ENCODE assay signal across 11 mouse cellular contexts in genomic region chr7:112956961-112957360, GRCm38 (mm10). TPM values are rescaled to one million over a fixed set of nuclear protein-coding genes. Genes with fewer than 3 reads are reported as not detected.
DNase-seq lines count a peak whose midpoint lies in the region; ATAC-seq and TF ChIP-seq lines count a peak whose summit lies in the region.
"Had no signal": no experiment of that assay in that cellular context is flagged by ENCODE, and none has a peak within 500 bp of the region (broad histone marks: within the 10 kb centered on the region; RNA-seq: fewer than 3 reads in every experiment).

No protein-coding gene starts in this region.

- peaks cover 21% of the 10 kb centered on the region for H3K4me1 ChIP-seq in hindbrain, embryonic 15.5 days (replicated peaks)
- H3K4me1 ChIP-seq in hindbrain, embryonic 10.5 days (replicated peaks): peaks cover 35% of the 10 kb centered on the region
- no peaks in the 10 kb centered on the region; the same call in 1 of the 2 replicates for H3K4me1 ChIP-seq in brown adipose tissue, adult 24 weeks (ENCODE audit: control insufficient read depth, insufficient read depth, insufficient read length, low read length)
- H3K4me1 ChIP-seq in embryonic facial prominence, embryonic 14.5 days (ENCODE audit: control insufficient read depth, insufficient read depth, low read length): peaks cover 2% of the 10 kb centered on the region; the same call in 1 of the 2 replicates
- H3K4me1 ChIP-seq in kidney, postnatal 0 days (replicated peaks; ENCODE audit: insufficient read depth, low read length): peaks cover 12% of the 10 kb centered on the region; the same call in 1 of the 2 replicates

- ATAC-seq in hindbrain, embryonic 15.5 days (ENCODE audit: low FRiP score, low read depth): no peak
- no peak for ATAC-seq in embryonic facial prominence, embryonic 14.5 days (ENCODE audit: low read depth)
- ATAC-seq in kidney, postnatal 0 days (replicated peaks; ENCODE audit: low FRiP score, low read depth): no peak
- ATAC-seq: activated CD4-positive, CD25-positive, alpha-beta regulatory T cell, adult 4 months; liver, postnatal 0 days had no signal

- H3K9ac ChIP-seq in hindbrain, embryonic 15.5 days: no peak overlapping the region
- H3K9ac ChIP-seq in embryonic facial prominence, embryonic 14.5 days (ENCODE audit: low read depth, low read length): no peak overlapping the region; the same call in 1 of the 2 replicates
- 0 out of 2 replicates have a peak overlapping the region, but pooled peaks have one; percentile 10 for H3K9ac ChIP-seq in kidney, postnatal 0 days (ENCODE audit: low read depth, low read length)
- H3K9ac ChIP-seq: liver, postnatal 0 days had no signal

- no peaks in the 10 kb centered on the region for H3K9me3 ChIP-seq in hindbrain, embryonic 15.5 days
- H3K9me3 ChIP-seq in hindbrain, embryonic 10.5 days: no peaks in the 10 kb centered on the region
- no peaks in the 10 kb centered on the region for H3K9me3 ChIP-seq in embryonic facial prominence, embryonic 14.5 days (ENCODE audit: control insufficient read depth, low read length)
- H3K9me3 ChIP-seq in kidney, postnatal 0 days (replicated peaks; ENCODE audit: low read length): no peaks in the 10 kb centered on the region

- peak overlapping the region; percentile 1; the same call in 1 of the 2 replicates for H3K4me3 ChIP-seq in hindbrain, embryonic 15.5 days
- H3K4me3 ChIP-seq in hindbrain, embryonic 10.5 days: no peak overlapping the region
- peak overlapping the region; percentile 65 for H3K4me3 ChIP-seq in brown adipose tissue, adult 24 weeks (ENCODE audit: insufficient read depth, low read depth, low read length)
- H3K4me3 ChIP-seq in embryonic facial prominence, embryonic 14.5 days (ENCODE audit: low read depth, low read length): peak overlapping the region; percentile 54; the same call in 1 of the 2 replicates
- peak overlapping the region; percentile 63 for H3K4me3 ChIP-seq in kidney, postnatal 0 days (replicated peaks; ENCODE audit: low read depth, low read length)
- H3K4me3 ChIP-seq: left cerebral cortex, adult 2 months had no signal

- H3K27me3 ChIP-seq in hindbrain, embryonic 15.5 days: peaks cover 42% of the 10 kb centered on the region
- H3K27me3 ChIP-seq in hindbrain, embryonic 10.5 days (ENCODE audit: insufficient read depth, poor library complexity, severe bottlenecking): peaks cover 59% of the 10 kb centered on the region
- peaks cover 27% of the 10 kb centered on the region for H3K27me3 ChIP-seq in embryonic facial prominence, embryonic 14.5 days (replicated peaks; ENCODE audit: control insufficient read depth, insufficient read depth, low read length)
- H3K27me3 ChIP-seq in kidney, postnatal 0 days (ENCODE audit: insufficient read depth, low read length): peaks cover 7% of the 10 kb centered on the region

- no peak; the same call in 1 of the 2 replicates for TF ChIP-seq CTCF in kidney, postnatal 0 days (IDR thresholded peaks at IDR 0.05; ENCODE audit: low read depth)

- H3K27ac ChIP-seq in hindbrain, embryonic 15.5 days (replicated peaks): no peak overlapping the region
- no peak overlapping the region for H3K27ac ChIP-seq in hindbrain, embryonic 10.5 days
- peak overlapping the region; percentile 67 for H3K27ac ChIP-seq in brown adipose tissue, adult 24 weeks (replicated peaks; ENCODE audit: low read depth, low read length)
- no peak overlapping the region for H3K27ac ChIP-seq in embryonic facial prominence, embryonic 14.5 days (replicated peaks; ENCODE audit: low read depth, low read length)
- 0 out of 2 replicates have a peak overlapping the region, but pooled peaks have one; percentile 36 for H3K27ac ChIP-seq in kidney, postnatal 0 days
- H3K27ac ChIP-seq: left cerebral cortex, adult 2 months had no signal

- no peak for DNase-seq in hindbrain, embryonic 10.5 days (ENCODE audit: low spot score)
- DNase-seq in embryonic facial prominence, embryonic 14.5 days (ENCODE audit: low spot score): peak; percentile 7
- DNase-seq in kidney, postnatal 0 days (ENCODE audit: low spot score): no peak
- DNase-seq in cerebellum, adult 11-12 months: no peak
- DNase-seq in ovary, postnatal 10 days (ENCODE audit: low spot score): no peak
- no peak for DNase-seq in testis, postnatal 14 days (ENCODE audit: low spot score)
- DNase-seq: liver, postnatal 0 days had no signal

- H3K4me2 ChIP-seq in hindbrain, embryonic 15.5 days: peak overlapping the region; percentile 77
- H3K4me2 ChIP-seq in embryonic facial prominence, embryonic 14.5 days (ENCODE audit: low read depth, low read length): peak overlapping the region; percentile 92
- H3K4me2 ChIP-seq in kidney, postnatal 0 days (ENCODE audit: low read length): peak overlapping the region; percentile 90

- H3K36me3 ChIP-seq in hindbrain, embryonic 15.5 days: no peaks in the 10 kb centered on the region
- no peaks in the 10 kb centered on the region for H3K36me3 ChIP-seq in hindbrain, embryonic 10.5 days
- no peaks in the 10 kb centered on the region for H3K36me3 ChIP-seq in embryonic facial prominence, embryonic 14.5 days (ENCODE audit: control insufficient read depth, insufficient read depth, low read length)
- H3K36me3 ChIP-seq in kidney, postnatal 0 days (ENCODE audit: insufficient read depth, low read length): no peaks in the 10 kb centered on the region

- WGBS in hindbrain, embryonic 15.5 days: 63% methylated on average over 7 of the region's 7 CpGs
- WGBS in hindbrain, embryonic 10.5 days: 61% methylated on average over 7 of the region's 7 CpGs
- 58% methylated on average over 7 of the region's 7 CpGs for WGBS in embryonic facial prominence, embryonic 14.5 days
- WGBS in kidney, postnatal 0 days: 50% methylated on average over 7 of the region's 7 CpGs

RNA-seq across cellular contexts. Expression of gene Rassf10, which starts 3.2 kb away (rescaled TPM):
- polyA plus RNA-seq in hindbrain, embryonic 15.5 days (2015; fragmentation: Nextera tagmentation; extraction: Ambion mirVana): 3.4 and 3.6 TPM in 2 replicates
- 0.51 and 0.92 TPM in 2 replicates for polyA plus RNA-seq in hindbrain, embryonic 10.5 days (2016; fragmentation: Nextera tagmentation; extraction: Ambion mirVana)
- 0.54 TPM in 1 of 2 replicates, not detected in the other for polyA plus RNA-seq in brown adipose tissue, adult 24 weeks (2012; ENCODE audit: insufficient read depth, insufficient read length, missing spikeins)
- 2.6 and 3.8 TPM in 2 replicates for polyA plus RNA-seq in embryonic facial prominence, embryonic 14.5 days (2014; fragmentation: Nextera tagmentation; extraction: Ambion mirVana)
- polyA plus RNA-seq in kidney, postnatal 0 days (2015; fragmentation: Nextera tagmentation; extraction: Ambion mirVana): 19.9 and 20.8 TPM in 2 replicates
- polyA plus RNA-seq: activated CD4-positive, CD25-positive, alpha-beta regulatory T cell, adult 4 months had no signal

Comparison
In these comparisons a context has a peak if more than half of its experiments do, and no peak if none do; other contexts are left out.
1. H3K27ac ChIP-seq: peak in brown adipose tissue, adult 24 weeks (single experiment) and kidney, postnatal 0 days (single experiment); none in hindbrain, embryonic 15.5 days (single experiment), hindbrain, embryonic 10.5 days (single experiment) and embryonic facial prominence, embryonic 14.5 days (single experiment).
2. Peak in every context shown above with its lines, with median percentiles within 50 percentile points of each other: H3K4me2 ChIP-seq.